Mouse (Mus musculus) lung, adult 2 months (tissue): ENCODE data around the gene Atg9b.

Experiments used
- CTCF ChIP-seq: fragments of 200-500 bp; IDR thresholded peaks from 2 replicates; pipeline ENCODE4 v1.5.1; 2011; ENCODE audit warnings: mild to moderate bottlenecking, low read length, control low read depth; ENCODE audit not compliant: insufficient read depth
- POLR2A ChIP-seq: fragments of 200-500 bp; IDR thresholded peaks from 2 replicates; pipeline ENCODE4 v1.6.1; 2011; ENCODE audit warnings: low read depth, mild to moderate bottlenecking, control low read depth, low read length, borderline replicate concordance; ENCODE audit errors: extremely low read depth

DNA sequence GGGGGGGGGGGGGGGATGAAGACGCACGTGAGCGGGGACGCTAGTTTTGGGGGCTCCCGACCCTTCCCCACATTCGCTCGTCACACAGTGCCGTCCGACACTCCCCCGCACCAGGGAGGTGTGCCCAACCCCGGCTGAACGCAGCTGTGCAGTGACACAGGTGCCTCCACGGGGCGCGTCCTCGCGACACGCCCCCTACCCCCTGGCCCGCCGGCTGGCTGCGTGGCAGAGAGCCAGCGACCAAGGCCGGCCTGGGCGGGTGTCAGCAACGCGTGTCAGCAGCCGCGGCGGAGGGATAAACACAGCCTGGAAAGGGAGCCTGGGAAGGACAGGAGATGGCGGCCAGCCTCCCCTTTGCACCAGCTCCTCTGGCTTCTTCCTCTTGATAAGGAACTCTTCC lies 43.4 kb downstream of the Atg9b start:
- TF ChIP-seq POLR2A: no peak
- TF ChIP-seq CTCF: no peak
